Mouse (Mus musculus): ENCODE results near the gene Tbc1d21. TPM values are rescaled to one million over a fixed set of nuclear protein-coding genes. Genes with fewer than 3 reads are reported as not detected.

Gene Tbc1d21
- polyA plus RNA-seq, 2 experiments, result not detected

DNA sequence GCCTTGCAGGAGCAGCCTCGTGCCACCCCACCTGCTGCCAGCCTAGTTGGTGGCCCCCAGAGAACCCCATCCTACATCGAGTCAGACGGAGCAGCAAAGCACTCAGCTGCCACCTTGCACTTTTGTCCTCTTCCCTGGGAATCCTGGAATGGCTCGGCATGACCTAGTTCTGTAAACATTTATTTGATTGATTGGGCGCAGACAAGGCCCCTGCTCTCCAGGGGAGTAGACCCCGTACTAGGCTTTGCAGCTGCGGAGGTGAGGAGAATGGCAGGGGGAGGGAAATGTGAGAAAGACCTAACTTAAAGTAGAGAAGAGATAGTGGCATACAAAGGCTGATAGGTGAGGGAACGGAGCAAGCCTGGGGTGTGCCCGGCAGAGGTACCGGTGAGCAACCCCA is 23.8 kb downstream of the Tbc1d21 start:
- 27% methylated on average over 10 of the region's 10 CpGs for WGBS
- Histone ChIP-seq H3K27me3 (ENCODE audit: control insufficient read depth, insufficient read depth, low read length) (no peaks in the 10 kb centered on the region), H3K9me3 (ENCODE audit: control insufficient read depth, low read length) (no peaks in the 10 kb centered on the region), H3K4me3 (replicated peaks; ENCODE audit: low read length) (no peak overlapping the region), H3K4me1 (ENCODE audit: control insufficient read depth, insufficient read depth, low read length) (no peaks in the 10 kb centered on the region), H3K4me2 (replicated peaks; ENCODE audit: low read depth, low read length, severe bottlenecking) (no peak overlapping the region), H3K9ac (ENCODE audit: low read depth, low read length, severe bottlenecking) (no peak overlapping the region), H3K27ac (replicated peaks; ENCODE audit: low read depth, low read length) (no peak overlapping the region), H3K36me3 (ENCODE audit: control insufficient read depth, insufficient read depth, low read length) (no peaks in the 10 kb centered on the region)
- DNase-seq (ENCODE audit: low spot score), result no peak
- no peak for ATAC-seq (ENCODE audit: low FRiP score, low read depth)
- TF ChIP-seq POLR2A (IDR thresholded peaks at IDR 0.05; ENCODE audit: borderline replicate concordance, extremely low read depth, insufficient read depth, insufficient read length), result no peak

DNA sequence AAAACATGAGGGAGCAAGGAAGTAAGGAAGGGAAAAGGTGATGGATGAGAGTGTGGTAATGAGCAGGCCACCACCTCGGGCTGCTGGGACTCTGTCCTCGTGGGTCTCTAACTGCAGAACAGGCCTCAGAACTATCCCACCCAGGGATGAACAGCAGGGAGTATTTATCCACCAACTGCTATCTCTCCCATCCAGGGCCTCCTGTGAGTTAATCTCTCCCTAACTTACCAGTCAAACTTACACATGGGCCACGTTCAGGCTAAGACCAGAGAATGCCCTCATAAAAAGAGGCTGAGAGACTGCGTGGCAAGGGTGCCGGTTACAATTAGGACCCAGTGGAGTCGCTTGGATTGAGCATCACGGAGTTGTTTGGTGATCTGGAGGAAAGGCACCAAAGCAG is 24.3 kb downstream of the Tbc1d21 start:
- Histone ChIP-seq H3K27me3 (ENCODE audit: control insufficient read depth, insufficient read depth, low read length) (no peaks in the 10 kb centered on the region), H3K4me2 (replicated peaks; ENCODE audit: low read depth, low read length, severe bottlenecking) (no peak overlapping the region)
- ATAC-seq (ENCODE audit: low FRiP score, low read depth), result no peak

DNA sequence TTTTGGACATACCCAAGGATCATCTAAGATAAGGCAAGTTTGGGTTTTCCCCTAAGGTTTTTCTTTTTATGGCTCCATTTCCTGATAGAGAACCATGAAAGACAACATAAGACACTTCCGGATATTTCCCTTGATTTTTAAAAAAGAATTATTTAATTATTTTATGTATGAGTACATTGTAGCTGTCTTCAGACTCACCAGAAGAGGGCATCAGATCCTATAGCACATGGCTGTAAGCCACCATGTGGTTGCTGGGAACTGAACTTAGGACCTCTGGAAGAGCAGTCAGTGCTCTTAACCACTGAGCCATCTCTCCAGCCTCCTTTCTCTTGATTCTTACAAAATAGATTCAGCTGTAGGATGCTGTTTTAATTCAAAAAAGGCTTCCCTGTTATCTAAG is 28.5 kb downstream of the Tbc1d21 start:
- no peaks in the 10 kb centered on the region for H3K36me3 ChIP-seq (ENCODE audit: control insufficient read depth, insufficient read depth, low read length)
- H3K4me3 ChIP-seq (replicated peaks; ENCODE audit: low read length), result no peak overlapping the region
- H3K27me3 ChIP-seq (ENCODE audit: control insufficient read depth, insufficient read depth, low read length), result no peaks in the 10 kb centered on the region
- no peak overlapping the region for H3K27ac ChIP-seq (replicated peaks; ENCODE audit: low read depth, low read length)
- DNase-seq (ENCODE audit: low spot score), result no peak
- TF ChIP-seq POLR2A (IDR thresholded peaks at IDR 0.05; ENCODE audit: borderline replicate concordance, extremely low read depth, insufficient read depth, insufficient read length), result no peak
- 81% methylated on average over 1 of the region's 1 CpGs for WGBS
- ATAC-seq (ENCODE audit: low FRiP score, low read depth), result no peak
- H3K9me3 ChIP-seq (ENCODE audit: control insufficient read depth, low read length), result no peaks in the 10 kb centered on the region
- no peak overlapping the region for H3K4me2 ChIP-seq (replicated peaks; ENCODE audit: low read depth, low read length, severe bottlenecking)
- no peak overlapping the region for H3K9ac ChIP-seq (ENCODE audit: low read depth, low read length, severe bottlenecking)
- H3K4me1 ChIP-seq (ENCODE audit: control insufficient read depth, insufficient read depth, low read length), result no peaks in the 10 kb centered on the region

More for the DNA sequence above, 24.3 kb downstream of the Tbc1d21 start:
- Histone ChIP-seq H3K27ac (replicated peaks; ENCODE audit: low read depth, low read length) (no peak overlapping the region), H3K9me3 (ENCODE audit: control insufficient read depth, low read length) (no peaks in the 10 kb centered on the region), H3K9ac (ENCODE audit: low read depth, low read length, severe bottlenecking) (no peak overlapping the region), H3K36me3 (ENCODE audit: control insufficient read depth, insufficient read depth, low read length) (no peaks in the 10 kb centered on the region), H3K4me1 (ENCODE audit: control insufficient read depth, insufficient read depth, low read length) (no peaks in the 10 kb centered on the region), H3K4me3 (replicated peaks; ENCODE audit: low read length) (no peak overlapping the region)
- 38% methylated on average over 7 of the region's 7 CpGs for WGBS
- TF ChIP-seq POLR2A (IDR thresholded peaks at IDR 0.05; ENCODE audit: borderline replicate concordance, extremely low read depth, insufficient read depth, insufficient read length), result no peak
- no peak for DNase-seq (ENCODE audit: low spot score)

DNA sequence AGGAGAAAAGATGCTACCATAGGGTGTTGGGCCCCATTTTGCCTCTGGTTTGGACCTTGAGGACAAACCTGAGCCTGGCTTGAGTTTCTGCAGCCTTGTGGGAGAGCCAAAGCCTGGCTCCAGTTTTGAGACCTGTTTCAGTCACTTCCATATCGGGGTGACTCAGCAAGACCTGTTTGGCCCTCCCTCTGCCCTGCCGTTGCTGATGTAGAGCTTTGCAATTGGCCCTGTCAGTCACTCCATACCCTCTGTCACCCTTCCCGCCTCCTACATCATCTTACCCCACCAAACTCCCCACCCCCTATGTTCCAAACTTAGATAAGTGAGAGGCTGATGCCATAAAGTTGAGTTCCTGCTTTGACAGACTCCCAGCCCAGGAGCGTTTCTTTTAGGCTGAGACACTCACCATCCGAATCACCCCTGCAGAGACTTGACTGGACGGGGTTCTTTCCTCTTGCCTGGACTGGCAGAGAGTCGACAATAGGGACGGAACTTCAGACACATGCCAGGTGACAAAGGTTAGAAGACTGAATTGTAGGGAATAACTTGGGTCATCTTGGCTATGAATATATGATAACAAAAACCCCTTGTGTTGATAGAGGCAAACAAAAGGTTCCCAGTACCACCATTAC is 33.5 kb downstream of the Tbc1d21 start:
- Histone ChIP-seq H3K4me2 (replicated peaks; ENCODE audit: low read depth, low read length, severe bottlenecking) (no peak overlapping the region), H3K27ac (replicated peaks; ENCODE audit: low read depth, low read length) (no peak overlapping the region), H3K4me1 (ENCODE audit: control insufficient read depth, insufficient read depth, low read length) (no peaks in the 10 kb centered on the region), H3K36me3 (ENCODE audit: control insufficient read depth, insufficient read depth, low read length) (no peaks in the 10 kb centered on the region), H3K27me3 (ENCODE audit: control insufficient read depth, insufficient read depth, low read length) (no peaks in the 10 kb centered on the region), H3K9ac (ENCODE audit: low read depth, low read length, severe bottlenecking) (no peak overlapping the region), H3K4me3 (replicated peaks; ENCODE audit: low read length) (no peak overlapping the region), H3K9me3 (ENCODE audit: control insufficient read depth, low read length) (no peaks in the 10 kb centered on the region)
- no peak for DNase-seq (ENCODE audit: low spot score)
- no peak for TF ChIP-seq POLR2A (IDR thresholded peaks at IDR 0.05; ENCODE audit: borderline replicate concordance, extremely low read depth, insufficient read depth, insufficient read length)
- 70% methylated on average over 8 of the region's 8 CpGs for WGBS
- no peak for ATAC-seq (ENCODE audit: low FRiP score, low read depth)

DNA sequence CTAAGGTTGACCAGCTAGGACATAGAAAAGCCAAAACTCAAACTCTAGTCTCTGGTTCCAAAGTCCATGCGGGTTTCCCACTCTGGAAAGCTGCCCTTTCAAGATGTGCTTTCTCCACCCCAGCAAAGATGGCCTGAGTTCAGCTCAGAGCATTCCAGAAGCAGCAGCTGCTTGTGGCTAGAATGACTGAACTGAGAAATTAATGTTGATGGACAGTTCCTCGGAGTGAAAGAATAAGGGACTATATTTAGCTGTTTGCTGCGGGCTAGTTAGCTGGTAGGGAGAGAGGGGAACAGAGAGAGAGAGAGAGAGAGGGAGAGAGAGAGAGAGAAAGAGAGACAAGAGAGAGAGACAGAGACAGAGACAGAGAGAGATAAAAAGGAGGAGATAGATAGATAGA is 39.0 kb downstream of the Tbc1d21 start:
- Histone ChIP-seq H3K9ac (ENCODE audit: low read depth, low read length, severe bottlenecking) (no peak overlapping the region), H3K27ac (replicated peaks; ENCODE audit: low read depth, low read length) (no peak overlapping the region), H3K4me3 (replicated peaks; ENCODE audit: low read length) (no peak overlapping the region), H3K9me3 (ENCODE audit: control insufficient read depth, low read length) (no peaks in the 10 kb centered on the region), H3K27me3 (ENCODE audit: control insufficient read depth, insufficient read depth, low read length) (no peaks in the 10 kb centered on the region), H3K36me3 (ENCODE audit: control insufficient read depth, insufficient read depth, low read length) (no peaks in the 10 kb centered on the region), H3K4me2 (replicated peaks; ENCODE audit: low read depth, low read length, severe bottlenecking) (no peak overlapping the region), H3K4me1 (ENCODE audit: control insufficient read depth, insufficient read depth, low read length) (0 out of 2 replicates have a peak, but pooled peaks cover 4% of the 10 kb centered on the region)
- ATAC-seq (ENCODE audit: low FRiP score, low read depth) (no peak), DNase-seq (ENCODE audit: low spot score) (no peak)
- 61% methylated on average over 3 of the region's 3 CpGs for WGBS
- no peak for TF ChIP-seq POLR2A (IDR thresholded peaks at IDR 0.05; ENCODE audit: borderline replicate concordance, extremely low read depth, insufficient read depth, insufficient read length)
